Mouse (Mus musculus): ENCODE data around the gene Lnx2. TPM values are rescaled to one million over a fixed set of nuclear protein-coding genes. Genes with fewer than 3 reads are reported as not detected.

Lnx2 gene
- polyA plus RNA-seq, 1 experiment from 2014 or later = 8.4 TPM

DNA sequence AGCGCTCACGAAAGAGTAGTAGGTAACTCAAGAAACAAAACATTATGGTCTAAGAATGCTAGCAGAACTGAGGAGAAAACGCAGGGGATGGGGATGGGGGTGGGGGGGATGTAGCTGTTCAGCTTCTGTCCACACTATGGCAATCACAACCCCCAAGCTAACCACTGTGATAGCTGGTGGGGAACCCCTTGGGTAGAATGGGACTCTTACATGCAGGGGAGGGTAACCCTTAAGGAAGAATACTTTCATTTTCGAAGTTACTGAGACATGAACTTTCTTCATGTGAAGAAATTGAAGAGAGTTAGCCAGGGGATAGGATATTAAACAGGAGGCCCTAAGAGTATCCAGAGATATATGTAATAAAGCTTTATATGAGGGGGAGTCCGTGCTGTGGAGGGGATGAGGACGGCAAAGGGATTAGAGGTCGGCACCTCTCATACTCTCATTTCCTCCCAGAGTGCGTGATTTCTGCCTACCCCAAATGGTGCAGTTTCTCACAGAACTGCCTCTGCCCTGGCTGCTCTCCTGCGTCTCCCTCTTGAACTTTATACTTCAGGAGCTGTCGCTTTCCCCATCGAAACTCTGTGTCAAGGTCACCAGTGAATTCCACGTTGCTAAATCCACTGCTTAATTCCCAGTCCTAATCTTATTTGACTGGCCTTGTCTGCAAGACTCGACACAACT is 25.4 kb downstream of the Lnx2 start:
- Histone ChIP-seq H3K4me3 (ENCODE audit: low read depth, low read length) (no peak overlapping the region), H3K36me3 (ENCODE audit: control insufficient read depth, insufficient read depth, low read length) (no peaks in the 10 kb centered on the region), H3K4me2 (replicated peaks; ENCODE audit: low read depth, low read length) (no peak overlapping the region), H3K27ac (ENCODE audit: low read depth, low read length) (no peak overlapping the region), H3K9me3 (ENCODE audit: control insufficient read depth, low read length) (no peaks in the 10 kb centered on the region), H3K9ac (ENCODE audit: low read depth, low read length) (no peak overlapping the region), H3K4me1 (replicated peaks; ENCODE audit: control insufficient read depth, insufficient read depth, low read length) (no peaks in the 10 kb centered on the region), H3K27me3 (ENCODE audit: control insufficient read depth, insufficient read depth, low read length) (no peaks in the 10 kb centered on the region)
- ATAC-seq (ENCODE audit: low FRiP score) (no peak), DNase-seq (ENCODE audit: low spot score) (no peak)
- WGBS = 79% methylated on average over 13 of the region's 13 CpGs

DNA sequence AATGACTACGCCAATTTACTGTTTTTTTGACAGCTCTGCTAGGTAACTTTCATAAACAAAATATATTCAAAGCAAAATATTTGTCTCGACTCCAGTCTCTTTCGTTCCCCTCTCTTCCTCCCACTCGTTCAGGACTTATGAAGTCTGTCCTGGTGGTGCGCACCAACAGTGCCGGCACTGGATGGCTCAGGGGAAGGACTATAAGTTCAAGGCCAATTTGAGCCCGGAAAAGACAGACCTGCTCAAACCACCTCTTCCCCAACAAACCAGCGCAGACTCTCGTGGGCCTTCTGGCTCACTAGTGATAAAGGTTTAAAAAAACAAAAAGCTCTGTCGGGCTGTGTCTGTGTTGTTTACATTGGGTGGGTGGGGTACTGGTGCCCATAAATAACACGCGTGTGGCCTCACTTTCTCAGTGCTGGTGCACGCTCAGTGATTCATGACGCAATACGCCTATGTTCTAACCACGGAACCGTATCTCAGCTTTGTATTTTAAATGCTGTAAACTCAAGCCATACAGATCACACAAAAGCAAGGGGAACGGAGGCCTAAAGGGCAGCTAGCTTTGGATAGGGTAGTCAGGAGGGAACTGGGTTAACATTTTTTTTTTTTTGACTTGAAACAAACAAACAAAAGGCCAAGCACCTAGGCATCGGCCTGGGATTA is 26.7 kb downstream of the Lnx2 start:
- no peak overlapping the region for H3K27ac ChIP-seq (ENCODE audit: low read depth, low read length)
- 89% methylated on average over 19 of the region's 19 CpGs for WGBS
- no peak overlapping the region for H3K9ac ChIP-seq (ENCODE audit: low read depth, low read length)
- H3K4me3 ChIP-seq (ENCODE audit: low read depth, low read length) = no peak overlapping the region
- H3K4me2 ChIP-seq (replicated peaks; ENCODE audit: low read depth, low read length) = no peak overlapping the region
- ATAC-seq (ENCODE audit: low FRiP score) (no peak), DNase-seq (ENCODE audit: low spot score) (no peak)
- H3K4me1 ChIP-seq (replicated peaks; ENCODE audit: control insufficient read depth, insufficient read depth, low read length) = no peaks in the 10 kb centered on the region
- no peaks in the 10 kb centered on the region for H3K27me3 ChIP-seq (ENCODE audit: control insufficient read depth, insufficient read depth, low read length)
- H3K9me3 ChIP-seq (ENCODE audit: control insufficient read depth, low read length) = no peaks in the 10 kb centered on the region
- H3K36me3 ChIP-seq (ENCODE audit: control insufficient read depth, insufficient read depth, low read length) = no peaks in the 10 kb centered on the region

DNA sequence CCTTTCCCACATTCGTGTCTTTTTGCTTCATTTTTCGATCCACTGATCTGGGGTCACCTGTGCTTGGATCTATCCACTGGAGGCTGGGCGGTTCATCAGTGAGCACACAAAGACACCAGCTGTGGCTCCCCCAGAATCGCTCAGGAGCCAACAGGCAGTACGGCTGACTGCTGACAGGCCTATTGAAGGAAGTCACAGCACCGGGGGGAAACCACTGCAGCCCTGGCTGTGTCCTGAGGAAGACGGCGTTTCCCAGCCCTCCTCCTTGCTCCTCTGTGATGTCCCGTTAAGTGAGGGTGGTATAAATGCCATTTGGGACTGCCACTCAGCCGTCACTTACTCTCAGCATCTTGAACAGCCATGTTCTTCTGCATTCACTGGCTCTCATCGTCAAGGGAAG is 30.5 kb downstream of the Lnx2 start:
- Histone ChIP-seq H3K9me3 (ENCODE audit: control insufficient read depth, low read length) (no peaks in the 10 kb centered on the region), H3K4me1 (replicated peaks; ENCODE audit: control insufficient read depth, insufficient read depth, low read length) (0 out of 2 replicates have a peak, but pooled peaks cover 2% of the 10 kb centered on the region), H3K36me3 (ENCODE audit: control insufficient read depth, insufficient read depth, low read length) (no peaks in the 10 kb centered on the region), H3K4me3 (ENCODE audit: low read depth, low read length) (no peak overlapping the region), H3K4me2 (replicated peaks; ENCODE audit: low read depth, low read length) (no peak overlapping the region), H3K27me3 (ENCODE audit: control insufficient read depth, insufficient read depth, low read length) (no peaks in the 10 kb centered on the region), H3K9ac (ENCODE audit: low read depth, low read length) (no peak overlapping the region), H3K27ac (ENCODE audit: low read depth, low read length) (no peak overlapping the region)
- no peak for DNase-seq (ENCODE audit: low spot score)
- no peak for ATAC-seq (ENCODE audit: low FRiP score)
- WGBS = 79% methylated on average over 11 of the region's 11 CpGs

DNA sequence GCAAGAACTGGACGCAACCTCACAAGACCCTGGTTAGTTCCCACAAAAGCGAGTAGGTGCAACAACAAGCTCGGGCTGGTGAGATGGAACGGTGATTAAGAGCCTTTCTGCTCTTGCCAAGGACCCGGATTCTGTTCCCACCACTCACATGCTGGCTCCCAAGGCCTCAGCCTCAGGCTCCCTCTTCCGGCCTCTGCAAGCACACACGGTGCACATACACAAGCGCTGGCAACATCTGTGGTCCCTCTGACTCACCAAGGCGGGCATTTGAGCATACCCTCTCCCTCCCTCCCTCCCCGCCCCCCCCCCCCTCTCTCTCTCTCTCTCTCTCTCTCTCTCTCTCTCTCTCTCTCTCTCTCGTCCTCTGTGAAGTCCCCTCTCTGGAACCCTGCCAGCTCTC is 31.1 kb downstream of the Lnx2 start:
- Histone ChIP-seq H3K27me3 (ENCODE audit: control insufficient read depth, insufficient read depth, low read length) (no peaks in the 10 kb centered on the region), H3K4me1 (replicated peaks; ENCODE audit: control insufficient read depth, insufficient read depth, low read length) (0 out of 2 replicates have a peak, but pooled peaks cover 2% of the 10 kb centered on the region), H3K4me3 (ENCODE audit: low read depth, low read length) (no peak overlapping the region), H3K27ac (ENCODE audit: low read depth, low read length) (no peak overlapping the region), H3K9ac (ENCODE audit: low read depth, low read length) (no peak overlapping the region), H3K36me3 (ENCODE audit: control insufficient read depth, insufficient read depth, low read length) (no peaks in the 10 kb centered on the region), H3K4me2 (replicated peaks; ENCODE audit: low read depth, low read length) (no peak overlapping the region), H3K9me3 (ENCODE audit: control insufficient read depth, low read length) (no peaks in the 10 kb centered on the region)
- 84% methylated on average over 9 of the region's 11 CpGs for WGBS
- DNase-seq (ENCODE audit: low spot score) (no peak), ATAC-seq (ENCODE audit: low FRiP score) (no peak)

DNA sequence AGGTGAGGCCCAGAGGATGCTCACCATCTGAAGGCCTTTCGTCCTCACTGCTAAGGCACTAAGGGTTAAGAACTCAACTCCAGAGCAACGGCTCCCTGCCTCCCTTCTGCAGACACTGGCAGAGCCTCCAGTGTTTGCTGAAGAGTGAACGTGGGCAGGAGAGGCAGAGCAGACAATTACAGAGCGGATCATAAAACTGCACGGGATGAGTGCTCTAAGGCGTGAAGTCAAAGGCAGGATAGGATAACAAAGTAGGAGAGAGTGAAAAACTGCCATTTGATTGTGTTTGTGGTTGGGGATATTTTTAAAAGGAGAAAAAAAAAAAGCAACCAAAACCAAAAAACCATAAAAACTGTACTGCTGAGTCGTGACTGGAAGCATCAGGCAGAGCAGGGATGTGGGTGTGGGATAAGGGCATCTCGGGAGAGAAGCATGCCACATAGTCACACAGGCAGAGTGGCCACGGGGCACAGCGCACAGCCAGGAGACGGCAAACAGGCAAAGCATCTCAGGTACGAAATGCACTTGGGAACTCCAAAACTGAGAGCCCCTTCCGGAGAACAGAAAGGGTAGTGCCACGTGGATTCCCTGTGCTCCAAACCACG is 33.0 kb downstream of the Lnx2 start:
- H3K9ac ChIP-seq (ENCODE audit: low read depth, low read length) = no peak overlapping the region
- H3K4me3 ChIP-seq (ENCODE audit: low read depth, low read length) = no peak overlapping the region
- H3K27ac ChIP-seq (ENCODE audit: low read depth, low read length) = no peak overlapping the region
- H3K27me3 ChIP-seq (ENCODE audit: control insufficient read depth, insufficient read depth, low read length) = no peaks in the 10 kb centered on the region
- H3K4me2 ChIP-seq (replicated peaks; ENCODE audit: low read depth, low read length) = no peak overlapping the region
- no peaks in the 10 kb centered on the region for H3K36me3 ChIP-seq (ENCODE audit: control insufficient read depth, insufficient read depth, low read length)
- WGBS = 72% methylated on average over 15 of the region's 15 CpGs
- no peak for DNase-seq (ENCODE audit: low spot score)
- no peaks in the 10 kb centered on the region for H3K9me3 ChIP-seq (ENCODE audit: control insufficient read depth, low read length)
- ATAC-seq (ENCODE audit: low FRiP score) = no peak
- H3K4me1 ChIP-seq (replicated peaks; ENCODE audit: control insufficient read depth, insufficient read depth, low read length) = 0 out of 2 replicates have a peak, but pooled peaks cover 2% of the 10 kb centered on the region

DNA sequence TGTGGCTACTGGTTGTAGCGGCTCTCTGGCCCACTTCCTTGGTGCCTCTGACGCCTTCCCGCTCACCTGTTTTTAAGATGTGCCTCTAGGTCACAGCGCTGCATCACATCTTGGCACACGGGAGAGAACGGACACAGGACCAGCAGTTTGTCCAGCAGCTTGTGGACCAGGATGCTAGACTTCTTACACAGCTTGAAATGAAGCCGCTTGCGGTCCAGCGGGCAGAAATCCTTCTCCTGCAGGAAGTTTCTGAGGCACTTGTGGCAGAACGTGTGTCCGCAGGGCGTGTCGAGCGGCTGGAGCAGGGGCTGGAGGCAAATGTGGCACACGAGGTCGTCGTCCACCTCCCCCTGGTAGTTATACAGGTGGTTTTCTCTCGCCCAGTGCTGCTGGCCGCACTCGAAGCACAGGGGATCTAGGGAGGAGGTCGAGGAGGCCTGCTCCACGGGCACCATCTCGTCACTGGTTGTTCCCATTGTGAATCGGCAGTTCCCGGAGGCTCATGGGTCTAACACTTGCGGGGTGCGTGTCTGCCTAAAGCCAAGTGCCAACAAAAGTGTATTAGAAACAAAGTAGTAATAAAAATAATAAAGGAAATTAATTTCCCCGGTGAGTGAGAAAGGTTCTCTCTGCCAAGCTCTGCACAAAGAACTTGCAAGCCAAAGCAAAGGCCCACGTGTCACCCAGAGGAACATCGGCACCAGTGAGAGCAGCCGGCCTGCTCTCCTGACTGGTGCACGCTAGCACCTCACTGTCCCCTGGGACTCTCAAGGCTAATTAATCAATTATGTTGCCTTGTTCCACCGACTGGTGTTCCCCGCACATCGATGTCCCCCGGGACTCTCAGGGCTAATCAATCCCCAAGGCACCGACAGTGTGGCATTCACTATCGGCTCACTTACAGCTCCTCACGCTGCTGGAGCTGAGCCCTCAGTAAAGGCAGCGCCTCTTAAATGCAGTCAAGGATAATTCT is 34.1 kb downstream of the Lnx2 start:
- peak; percentile 54 for DNase-seq (ENCODE audit: low spot score)
- Histone ChIP-seq H3K9ac (ENCODE audit: low read depth, low read length) (no peak overlapping the region), H3K27ac (ENCODE audit: low read depth, low read length) (no peak overlapping the region), H3K4me1 (replicated peaks; ENCODE audit: control insufficient read depth, insufficient read depth, low read length) (0 out of 2 replicates have a peak, but pooled peaks cover 2% of the 10 kb centered on the region), H3K27me3 (ENCODE audit: control insufficient read depth, insufficient read depth, low read length) (no peaks in the 10 kb centered on the region), H3K4me2 (replicated peaks; ENCODE audit: low read depth, low read length) (no peak overlapping the region), H3K9me3 (ENCODE audit: control insufficient read depth, low read length) (no peaks in the 10 kb centered on the region), H3K36me3 (ENCODE audit: control insufficient read depth, insufficient read depth, low read length) (no peaks in the 10 kb centered on the region), H3K4me3 (ENCODE audit: low read depth, low read length) (no peak overlapping the region)
- 71% methylated on average over 40 of the region's 40 CpGs for WGBS
- ATAC-seq (ENCODE audit: low FRiP score) = peak; percentile 78

DNA sequence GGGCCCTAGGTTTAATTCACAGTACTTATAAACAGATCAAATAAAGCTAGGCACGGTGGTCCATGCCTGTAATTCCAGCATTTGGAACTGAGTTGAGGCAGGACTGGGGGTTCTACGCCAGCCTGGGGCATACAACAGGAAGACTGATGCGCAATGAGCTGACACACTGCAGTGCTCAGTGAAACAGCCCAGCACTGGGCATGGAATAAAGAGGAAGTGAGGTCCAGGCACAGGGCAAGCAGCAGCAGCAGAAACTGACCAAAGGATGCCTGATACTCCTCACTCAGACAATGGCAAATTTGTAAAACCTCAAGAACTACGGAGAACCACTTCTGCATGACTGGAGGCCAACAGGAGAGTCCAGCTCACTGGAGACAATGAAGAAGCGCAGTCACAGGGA is 37.0 kb downstream of the Lnx2 start:
- Histone ChIP-seq H3K27ac (ENCODE audit: low read depth, low read length) (no peak overlapping the region), H3K27me3 (ENCODE audit: control insufficient read depth, insufficient read depth, low read length) (no peaks in the 10 kb centered on the region), H3K36me3 (ENCODE audit: control insufficient read depth, insufficient read depth, low read length) (no peaks in the 10 kb centered on the region), H3K9me3 (ENCODE audit: control insufficient read depth, low read length) (no peaks in the 10 kb centered on the region), H3K4me1 (replicated peaks; ENCODE audit: control insufficient read depth, insufficient read depth, low read length) (0 out of 2 replicates have a peak, but pooled peaks cover 2% of the 10 kb centered on the region), H3K4me3 (ENCODE audit: low read depth, low read length) (no peak overlapping the region), H3K9ac (ENCODE audit: low read depth, low read length) (no peak overlapping the region), H3K4me2 (replicated peaks; ENCODE audit: low read depth, low read length) (no peak overlapping the region)
- 75% methylated on average over 5 of the region's 5 CpGs for WGBS
- no peak for DNase-seq (ENCODE audit: low spot score)
- no peak for ATAC-seq (ENCODE audit: low FRiP score)

DNA sequence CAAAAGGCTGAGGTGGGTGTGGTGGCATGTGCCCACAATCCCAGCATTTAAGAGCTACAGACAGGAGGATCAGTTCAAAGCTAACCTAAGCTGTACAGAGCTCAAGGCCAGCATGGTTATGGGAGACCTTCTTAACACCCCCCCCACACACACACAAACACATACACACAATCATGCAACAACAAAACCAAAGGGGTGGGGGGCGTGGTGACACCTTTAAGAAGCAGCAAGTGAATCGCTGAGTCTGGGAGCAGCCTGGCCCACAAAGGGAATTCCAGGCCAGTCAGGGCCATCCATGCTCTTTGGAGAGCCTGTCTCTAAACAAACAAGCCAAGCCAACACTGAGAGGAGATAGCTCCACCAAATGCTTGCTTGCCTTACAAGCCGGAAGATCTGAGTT is 38.8 kb downstream of the Lnx2 start:
- Histone ChIP-seq H3K4me1 (replicated peaks; ENCODE audit: control insufficient read depth, insufficient read depth, low read length) (no peaks in the 10 kb centered on the region), H3K9me3 (ENCODE audit: control insufficient read depth, low read length) (no peaks in the 10 kb centered on the region), H3K36me3 (ENCODE audit: control insufficient read depth, insufficient read depth, low read length) (no peaks in the 10 kb centered on the region), H3K9ac (ENCODE audit: low read depth, low read length) (no peak overlapping the region), H3K27me3 (ENCODE audit: control insufficient read depth, insufficient read depth, low read length) (no peaks in the 10 kb centered on the region), H3K4me2 (replicated peaks; ENCODE audit: low read depth, low read length) (no peak overlapping the region), H3K27ac (ENCODE audit: low read depth, low read length) (no peak overlapping the region), H3K4me3 (ENCODE audit: low read depth, low read length) (no peak overlapping the region)
- DNase-seq (ENCODE audit: low spot score) = no peak
- no peak for ATAC-seq (ENCODE audit: low FRiP score)
- WGBS = 68% methylated on average over 3 of the region's 3 CpGs
